Mouse (Mus musculus) spleen, postnatal 10 days (tissue): ENCODE data around the gene Brap.

Experiments used
- DNase-seq, 2 experiments: peaks; one replicate each; pipeline ENCODE4 v3.0.0; 2021 to 2022; ENCODE audit warnings: low spot score in 2 of 2

The Brap gene

GRCm38 (mm10) chr5:121714928-121715327, 54.6 kb downstream of the Brap start:
- no peak for DNase-seq

GRCm38 (mm10) chr5:121718462-121718861, 58.1 kb downstream of the Brap start:
- no peak for DNase-seq

GRCm38 (mm10) chr5:121720888-121721585, 60.7 kb downstream of the Brap start:
- DNase-seq: no peak

- no peak for DNase-seq
Observed at GRCm38 (mm10) chr5:121721841-121722240, 61.5 kb downstream of the Brap start.

GRCm38 (mm10) chr5:121724678-121725077, 64.3 kb downstream of the Brap start:
- DNase-seq: no peak

- no peak for DNase-seq
Observed at GRCm38 (mm10) chr5:121730057-121730456, 69.7 kb downstream of the Brap start.

GRCm38 (mm10) chr5:121736641-121737040, 76.3 kb downstream of the Brap start:
- no peak for DNase-seq
